Mouse (Mus musculus): Measurements from ENCODE around the gene Gm49342. TPM values are rescaled to one million over a fixed set of nuclear protein-coding genes. Genes with fewer than 3 reads are reported as not detected.

Gm49342 gene
- polyA plus RNA-seq, 1 experiment from 2014 or later: not detected

Other genes starting within 250 kb of the Gm49342 start
- not detected in 2 replicates for gene Olfr748, start 237.1 kb upstream of the Gm49342 start, polyA plus RNA-seq (2014; fragmentation: Nextera tagmentation; extraction: Ambion mirVana)
- gene Olfr749, start 199.4 kb upstream of the Gm49342 start, polyA plus RNA-seq (2014; fragmentation: Nextera tagmentation; extraction: Ambion mirVana): not detected in 2 replicates
- gene Ttc5, start 159.0 kb upstream of the Gm49342 start, polyA plus RNA-seq (2014; fragmentation: Nextera tagmentation; extraction: Ambion mirVana): 83.3 and 86.6 TPM in 2 replicates
- gene Ccnb1ip1, start 136.8 kb upstream of the Gm49342 start, polyA plus RNA-seq (2014; fragmentation: Nextera tagmentation; extraction: Ambion mirVana): not detected in 2 replicates
- gene Parp2, start 136.7 kb upstream of the Gm49342 start, polyA plus RNA-seq (2014; fragmentation: Nextera tagmentation; extraction: Ambion mirVana): 75.8 and 75.9 TPM in 2 replicates
- 10.3 and 10.6 TPM in 2 replicates for gene Tep1, start 74.0 kb upstream of the Gm49342 start, polyA plus RNA-seq (2014; fragmentation: Nextera tagmentation; extraction: Ambion mirVana)
- gene Klhl33, start 47.0 kb upstream of the Gm49342 start, polyA plus RNA-seq (2014; fragmentation: Nextera tagmentation; extraction: Ambion mirVana): 0.11 and 0.20 TPM in 2 replicates
- gene Osgep, start 19.6 kb upstream of the Gm49342 start, polyA plus RNA-seq (2014; fragmentation: Nextera tagmentation; extraction: Ambion mirVana): 168 and 198 TPM in 2 replicates
- gene Apex1, start 19.5 kb upstream of the Gm49342 start, polyA plus RNA-seq (2014; fragmentation: Nextera tagmentation; extraction: Ambion mirVana): 354 and 419 TPM in 2 replicates
- 40.1 and 63.0 TPM in 2 replicates for gene Pip4p1, start 13.7 kb upstream of the Gm49342 start, polyA plus RNA-seq (2014; fragmentation: Nextera tagmentation; extraction: Ambion mirVana)
- gene Pnp, start 13.4 kb upstream of the Gm49342 start, polyA plus RNA-seq (2014; fragmentation: Nextera tagmentation; extraction: Ambion mirVana): 80.6 and 83.0 TPM in 2 replicates
- 0.99 and 1.2 TPM in 2 replicates for gene Pnp2, start 11.5 kb downstream of the Gm49342 start, polyA plus RNA-seq (2014; fragmentation: Nextera tagmentation; extraction: Ambion mirVana)
- not detected in 2 replicates for gene Rnase10, start 63.2 kb downstream of the Gm49342 start, polyA plus RNA-seq (2014; fragmentation: Nextera tagmentation; extraction: Ambion mirVana)
- gene Rnase9, start 97.4 kb downstream of the Gm49342 start, polyA plus RNA-seq (2014; fragmentation: Nextera tagmentation; extraction: Ambion mirVana): 0.35 TPM in 1 of 2 replicates, not detected in the other
- 1.1 TPM in 1 of 2 replicates, not detected in the other for gene Rnase11, start 105.6 kb downstream of the Gm49342 start, polyA plus RNA-seq (2014; fragmentation: Nextera tagmentation; extraction: Ambion mirVana)
- 16.5 and 18.5 TPM in 2 replicates for gene Rnase12, start 113.1 kb downstream of the Gm49342 start, polyA plus RNA-seq (2014; fragmentation: Nextera tagmentation; extraction: Ambion mirVana)
- not detected in 2 replicates for gene Olfr750, start 129.9 kb downstream of the Gm49342 start, polyA plus RNA-seq (2014; fragmentation: Nextera tagmentation; extraction: Ambion mirVana)
- gene Rnase4, start 146.6 kb downstream of the Gm49342 start, polyA plus RNA-seq (2014; fragmentation: Nextera tagmentation; extraction: Ambion mirVana): 38.9 and 41.8 TPM in 2 replicates
- gene Ang, start 146.6 kb downstream of the Gm49342 start, polyA plus RNA-seq (2014; fragmentation: Nextera tagmentation; extraction: Ambion mirVana): 6.3 and 9.5 TPM in 2 replicates
- gene Eddm3b, start 169.9 kb downstream of the Gm49342 start, polyA plus RNA-seq (2014; fragmentation: Nextera tagmentation; extraction: Ambion mirVana): 2.1 and 2.5 TPM in 2 replicates
- 0.38 and 0.49 TPM in 2 replicates for gene Rnase6, start 179.4 kb downstream of the Gm49342 start, polyA plus RNA-seq (2014; fragmentation: Nextera tagmentation; extraction: Ambion mirVana)
- gene Rnase1, start 202.3 kb downstream of the Gm49342 start, polyA plus RNA-seq (2014; fragmentation: Nextera tagmentation; extraction: Ambion mirVana): 0.53 and 0.65 TPM in 2 replicates
- not detected in 2 replicates for gene Rnase2b, start 217.7 kb downstream of the Gm49342 start, polyA plus RNA-seq (2014; fragmentation: Nextera tagmentation; extraction: Ambion mirVana)

All from kidney, embryonic 14.5 days (tissue).